Mouse (Mus musculus) MEL-GATA-1-ER (cell line): ENCODE results near the gene Catsper4.
"Not testable (repeated sequence)": the region's sequence is repeated elsewhere in the genome, so short reads cannot be mapped to it uniquely, and the experiment has no call there.

Source experiments
- DNase-seq: peaks from one replicate; pipeline ENCODE4 v3.0.0-alpha.2; 2012; ENCODE audit warnings: low read depth; ENCODE audit errors: extremely low read depth

Catsper4 gene

GRCm38 (mm10) chr4:134227194-134227593 is at the start of gene Catsper4:
Gene Catsper4 (minus strand): TSS chr4:134227383.
- DNase-seq = no peak

- DNase-seq = peak; percentile 96
Observed at GRCm38 (mm10) chr4:134273417-134274345, 46.5 kb upstream of the Catsper4 start.

GRCm38 (mm10) chr4:134272731-134273416 is 45.7 kb upstream of the Catsper4 start:
- DNase-seq = no peak

- no peak for DNase-seq
Observed at GRCm38 (mm10) chr4:134271979-134272378, 44.8 kb upstream of the Catsper4 start.

- not testable (repeated sequence) for DNase-seq
Observed at GRCm38 (mm10) chr4:134269622-134270021, 42.4 kb upstream of the Catsper4 start.

- no peak for DNase-seq
Observed at GRCm38 (mm10) chr4:134268102-134268655, 41.0 kb upstream of the Catsper4 start.

GRCm38 (mm10) chr4:134265860-134266585 is 38.8 kb upstream of the Catsper4 start:
- DNase-seq = no peak

GRCm38 (mm10) chr4:134263191-134263590 is 36.0 kb upstream of the Catsper4 start:
- DNase-seq = no peak

GRCm38 (mm10) chr4:134258354-134258753 is 31.2 kb upstream of the Catsper4 start:
- DNase-seq = no peak

- DNase-seq = no peak
Observed at GRCm38 (mm10) chr4:134257198-134258009, 30.2 kb upstream of the Catsper4 start.

- no peak for DNase-seq
Observed at GRCm38 (mm10) chr4:134256407-134257197, 29.4 kb upstream of the Catsper4 start.

- no peak for DNase-seq
Observed at GRCm38 (mm10) chr4:134255854-134256253, 28.7 kb upstream of the Catsper4 start.

- no peak for DNase-seq
Observed at GRCm38 (mm10) chr4:134254835-134255234, 27.7 kb upstream of the Catsper4 start.

- DNase-seq = no peak
Observed at GRCm38 (mm10) chr4:134253722-134254324, 26.6 kb upstream of the Catsper4 start, which contains the start of gene Grrp1. Gene Grrp1 (minus strand): TSS chr4:134254106.

- no peak for DNase-seq
Observed at GRCm38 (mm10) chr4:134252911-134253721, 25.9 kb upstream of the Catsper4 start.

- DNase-seq = no peak
Observed at GRCm38 (mm10) chr4:134252131-134252910, 25.1 kb upstream of the Catsper4 start.
